In the genomic region with DNA sequence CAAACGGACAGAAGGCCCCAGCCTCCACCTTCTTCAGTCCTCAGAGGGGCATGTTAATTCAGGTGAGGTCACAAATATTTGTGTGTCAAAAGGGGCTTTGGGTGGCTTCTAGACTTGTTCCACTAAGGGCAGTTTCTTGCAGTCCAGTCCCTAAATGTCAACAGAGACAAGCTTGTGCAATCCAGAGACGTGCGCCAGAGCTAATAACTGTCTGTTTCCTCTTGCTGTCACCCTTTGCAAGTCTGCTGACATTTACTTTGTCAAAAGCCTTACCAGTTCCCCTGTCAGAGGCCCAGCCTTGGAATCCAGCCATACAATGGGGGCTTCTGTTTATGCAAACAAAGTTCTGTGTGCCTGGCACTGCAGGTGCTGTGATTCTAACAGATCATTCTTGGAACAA, we compare ENCODE assay signal across 16 mouse cellular contexts.
A peak's percentile ranks its signal among the peaks of the same experiment; 100 is the strongest.
DNase-seq lines count a peak whose midpoint lies in the region; ATAC-seq lines count a peak whose summit lies in the region.
"Had no signal": no experiment of that assay in that cellular context is flagged by ENCODE, and none has a peak within 500 bp of the region (broad histone marks: within the 10 kb centered on the region; RNA-seq: fewer than 3 reads in every experiment).

No protein-coding gene starts in this region.

- H3K36me3 ChIP-seq in heart, embryonic 16.5 days (ENCODE audit: control insufficient read depth, insufficient read depth) = no peaks in the 10 kb centered on the region
- no peaks in the 10 kb centered on the region for H3K36me3 ChIP-seq in midbrain, embryonic 14.5 days (ENCODE audit: control insufficient read depth, insufficient read depth, low read length)
- H3K36me3 ChIP-seq in midbrain, embryonic 10.5 days = no peaks in the 10 kb centered on the region
- H3K36me3 ChIP-seq in liver, embryonic 16.5 days (ENCODE audit: control insufficient read depth, insufficient read depth) = no peaks in the 10 kb centered on the region
- no peaks in the 10 kb centered on the region for H3K36me3 ChIP-seq in neural tube, embryonic 15.5 days
- H3K36me3 ChIP-seq: embryonic facial prominence, embryonic 15.5 days; heart, embryonic 15.5 days; lung, embryonic 15.5 days had no signal

- peak; percentile 58 for ATAC-seq in heart, embryonic 16.5 days (replicated peaks; ENCODE audit: extremely low read depth, insufficient read depth, low FRiP score)
- ATAC-seq in midbrain, embryonic 14.5 days (ENCODE audit: low FRiP score, low TSS enrichment) = no peak
- ATAC-seq in liver, embryonic 16.5 days (ENCODE audit: low read depth) = peak; percentile 85
- ATAC-seq in neural tube, embryonic 15.5 days (ENCODE audit: low FRiP score) = no peak
- ATAC-seq in erythroid progenitor cell, adult 5-6 weeks (replicated peaks; ENCODE audit: low FRiP score, poor library complexity, severe bottlenecking) = no peak

- intact Hi-C loops in heart, postnatal 14 days (cut with DNase I) = no loop called here

- DNase-seq in heart, postnatal 14 days = no peak
- peak; percentile 8 for DNase-seq in midbrain, embryonic 14.5 days
- no peak for DNase-seq in midbrain, embryonic 10.5 days (ENCODE audit: low spot score)
- DNase-seq in layer of hippocampus, postnatal 36 days = no peak
- DNase-seq: adrenal gland, postnatal 25 days; cerebellum, adult 8-10 months had no signal

- H3K4me3 ChIP-seq in heart, embryonic 16.5 days (ENCODE audit: low read length) = no peak overlapping the region
- no peak overlapping the region for H3K4me3 ChIP-seq in midbrain, embryonic 14.5 days (replicated peaks; ENCODE audit: low read depth, low read length)
- H3K4me3 ChIP-seq in midbrain, embryonic 10.5 days = no peak overlapping the region
- H3K4me3 ChIP-seq in liver, embryonic 16.5 days (ENCODE audit: low read depth, low read length) = no peak overlapping the region
- no peak overlapping the region for H3K4me3 ChIP-seq in neural tube, embryonic 15.5 days (replicated peaks)
- H3K4me3 ChIP-seq: embryonic facial prominence, embryonic 15.5 days; heart, embryonic 15.5 days; left cerebral cortex, adult 2 months; lung, embryonic 15.5 days; myocyte had no signal

- H3K4me2 ChIP-seq in heart, embryonic 16.5 days (ENCODE audit: low read depth, low read length) = no peak overlapping the region
- H3K4me2 ChIP-seq in midbrain, embryonic 14.5 days (ENCODE audit: low read length) = no peak overlapping the region
- no peak overlapping the region for H3K4me2 ChIP-seq in liver, embryonic 16.5 days (ENCODE audit: low read depth, low read length)
- no peak overlapping the region for H3K4me2 ChIP-seq in neural tube, embryonic 15.5 days
- H3K4me2 ChIP-seq: embryonic facial prominence, embryonic 15.5 days; heart, embryonic 15.5 days; lung, embryonic 15.5 days had no signal

- peaks cover 6% of the 10 kb centered on the region; the same call in 1 of the 2 replicates for H3K4me1 ChIP-seq in heart, embryonic 16.5 days (ENCODE audit: control insufficient read depth, insufficient read depth, low read length)
- no peaks in the 10 kb centered on the region for H3K4me1 ChIP-seq in midbrain, embryonic 14.5 days (ENCODE audit: control insufficient read depth, insufficient read depth, low read length)
- peaks cover 14% of the 10 kb centered on the region for H3K4me1 ChIP-seq in midbrain, embryonic 10.5 days
- H3K4me1 ChIP-seq in liver, embryonic 16.5 days (ENCODE audit: control insufficient read depth, low read depth, low read length) = peaks cover 5% of the 10 kb centered on the region
- peaks cover 9% of the 10 kb centered on the region for H3K4me1 ChIP-seq in neural tube, embryonic 15.5 days
- H3K4me1 ChIP-seq: embryonic facial prominence, embryonic 15.5 days had no signal

- H3K9me3 ChIP-seq in heart, embryonic 16.5 days (replicated peaks; ENCODE audit: control insufficient read depth, low read length) = no peaks in the 10 kb centered on the region
- H3K9me3 ChIP-seq in midbrain, embryonic 14.5 days (ENCODE audit: control insufficient read depth, low read length) = no peaks in the 10 kb centered on the region
- no peaks in the 10 kb centered on the region for H3K9me3 ChIP-seq in midbrain, embryonic 10.5 days (replicated peaks)
- H3K9me3 ChIP-seq in liver, embryonic 16.5 days (replicated peaks; ENCODE audit: control insufficient read depth, low read length) = no peaks in the 10 kb centered on the region
- H3K9me3 ChIP-seq in neural tube, embryonic 15.5 days (replicated peaks) = no peaks in the 10 kb centered on the region
- H3K9me3 ChIP-seq: embryonic facial prominence, embryonic 15.5 days; heart, embryonic 15.5 days; lung, embryonic 15.5 days had no signal

- 32% methylated on average over 3 of the region's 3 CpGs for WGBS in heart, embryonic 16.5 days
- WGBS in midbrain, embryonic 14.5 days = 84% methylated on average over 3 of the region's 3 CpGs
- 79% methylated on average over 3 of the region's 3 CpGs for WGBS in midbrain, embryonic 10.5 days
- 31% methylated on average over 3 of the region's 3 CpGs for WGBS in liver, embryonic 16.5 days (ENCODE audit: insufficient replicate concordance)
- WGBS in neural tube, embryonic 15.5 days = 63% methylated on average over 3 of the region's 3 CpGs

- no peaks in the 10 kb centered on the region for H3K27me3 ChIP-seq in heart, embryonic 16.5 days (ENCODE audit: control insufficient read depth, insufficient read depth, low read length)
- H3K27me3 ChIP-seq in midbrain, embryonic 14.5 days (ENCODE audit: control insufficient read depth, insufficient read depth, low read length) = no peaks in the 10 kb centered on the region
- no peaks in the 10 kb centered on the region for H3K27me3 ChIP-seq in midbrain, embryonic 10.5 days (ENCODE audit: low read depth, poor library complexity, severe bottlenecking)
- H3K27me3 ChIP-seq in liver, embryonic 16.5 days (ENCODE audit: control insufficient read depth, insufficient read depth, low read depth, low read length) = no peaks in the 10 kb centered on the region
- no peaks in the 10 kb centered on the region for H3K27me3 ChIP-seq in neural tube, embryonic 15.5 days (replicated peaks)
- H3K27me3 ChIP-seq: embryonic facial prominence, embryonic 15.5 days; heart, embryonic 15.5 days; lung, embryonic 15.5 days; Patski had no signal

- H3K27ac ChIP-seq in heart, embryonic 16.5 days (ENCODE audit: low read length) = no peak overlapping the region
- H3K27ac ChIP-seq in midbrain, embryonic 14.5 days (replicated peaks; ENCODE audit: low read depth, low read length) = no peak overlapping the region
- H3K27ac ChIP-seq in midbrain, embryonic 10.5 days (replicated peaks) = no peak overlapping the region
- H3K27ac ChIP-seq in liver, embryonic 16.5 days (ENCODE audit: low read length) = peak overlapping the region; percentile 65
- H3K27ac ChIP-seq in neural tube, embryonic 15.5 days (replicated peaks) = no peak overlapping the region
- H3K27ac ChIP-seq: embryonic facial prominence, embryonic 15.5 days; heart, embryonic 15.5 days; left cerebral cortex, adult 2 months; lung, embryonic 15.5 days had no signal

- no peak overlapping the region for H3K9ac ChIP-seq in heart, embryonic 16.5 days (ENCODE audit: low read length)
- H3K9ac ChIP-seq in midbrain, embryonic 14.5 days (replicated peaks; ENCODE audit: low read length) = no peak overlapping the region
- H3K9ac ChIP-seq in liver, embryonic 16.5 days (ENCODE audit: low read depth, low read length) = no peak overlapping the region
- H3K9ac ChIP-seq in neural tube, embryonic 15.5 days (replicated peaks) = no peak overlapping the region
- H3K9ac ChIP-seq: embryonic facial prominence, embryonic 15.5 days; heart, embryonic 15.5 days; lung, embryonic 15.5 days had no signal

Comparison
In these comparisons a context has a peak if more than half of its experiments do, and no peak if none do; other contexts are left out.
1. ATAC-seq: peak in heart, embryonic 16.5 days (single experiment) and liver, embryonic 16.5 days (single experiment); none in midbrain, embryonic 14.5 days (single experiment), neural tube, embryonic 15.5 days (single experiment) and erythroid progenitor cell, adult 5-6 weeks (single experiment).